Mouse (Mus musculus) heart, adult 2 months (tissue): ENCODE results near the gene Bckdha.

ENCODE experiments used
- CTCF ChIP-seq: fragments of 200-600 bp; IDR thresholded peaks from 2 replicates; pipeline ENCODE4 v1.8.1; 2022; ENCODE audit warnings: antibody characterized with exemption, mild to moderate bottlenecking, moderate library complexity
- EP300 ChIP-seq: fragments of 200-500 bp; IDR thresholded peaks from 2 replicates; pipeline ENCODE4 v1.6.1; 2011; ENCODE audit warnings: low read depth, low read length, control low read depth; ENCODE audit not compliant: insufficient read depth

GRCm38 (mm10) chr7:25683474-25684180, 24.8 kb upstream of the Bckdha start:
- no peak for TF ChIP-seq CTCF
- no peak for TF ChIP-seq EP300
